Mouse (Mus musculus): ENCODE data around the gene Brd2. TPM values are rescaled to one million over a fixed set of nuclear protein-coding genes. Genes with fewer than 3 reads are reported as not detected.

Gene Brd2
- polyA plus RNA-seq (2014; fragmentation: Illumina TruSeq; extraction: RNeasy Lipid Tissue Mini Kit (QIAGEN cat#74804); ENCODE audit: insufficient read depth, low read depth, low replicate concordance): 94.4 TPM

DNA sequence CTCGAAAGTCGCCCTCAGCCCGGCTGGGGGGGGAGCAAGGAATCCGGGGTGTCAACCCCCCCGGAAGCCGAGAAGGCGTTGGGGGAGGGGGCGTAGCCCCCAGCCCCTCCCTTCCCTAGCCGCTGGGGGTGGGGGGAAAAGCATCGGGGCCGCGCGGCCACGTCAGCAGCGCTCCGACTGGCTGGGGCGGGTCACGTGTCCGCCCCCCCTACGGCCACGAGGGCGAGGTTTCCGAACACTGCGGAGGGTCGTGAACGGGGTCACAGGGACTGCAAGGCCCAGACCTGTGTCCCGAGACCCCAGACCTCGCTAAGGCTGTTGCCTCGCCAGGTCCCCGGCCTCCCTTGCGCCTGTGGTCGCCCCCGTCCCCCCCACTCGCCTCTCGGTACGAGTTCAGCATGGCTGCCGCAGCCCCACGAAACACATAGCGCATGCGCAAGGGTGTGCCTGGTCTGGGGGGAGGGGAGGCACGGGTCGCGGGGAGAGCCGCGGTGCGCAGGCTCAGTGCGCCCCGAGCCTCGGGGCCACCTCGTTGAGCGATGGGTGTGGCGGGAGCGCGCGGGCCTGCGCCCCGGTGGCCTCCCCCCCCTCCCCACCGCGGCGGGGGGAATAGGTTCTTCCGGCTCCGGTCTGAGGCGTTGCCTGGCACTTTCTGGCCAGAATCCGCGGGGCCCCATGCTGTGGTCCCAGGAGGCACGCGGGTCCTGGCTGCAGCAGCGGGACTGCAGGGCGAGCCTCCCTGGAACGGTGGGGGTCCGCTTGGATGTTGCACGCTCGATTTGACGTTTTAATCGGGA, at the start of gene Brd2:
Brd2 (minus strand) TSS at position 447 of the 797 bp plus-strand sequence.

DNA sequence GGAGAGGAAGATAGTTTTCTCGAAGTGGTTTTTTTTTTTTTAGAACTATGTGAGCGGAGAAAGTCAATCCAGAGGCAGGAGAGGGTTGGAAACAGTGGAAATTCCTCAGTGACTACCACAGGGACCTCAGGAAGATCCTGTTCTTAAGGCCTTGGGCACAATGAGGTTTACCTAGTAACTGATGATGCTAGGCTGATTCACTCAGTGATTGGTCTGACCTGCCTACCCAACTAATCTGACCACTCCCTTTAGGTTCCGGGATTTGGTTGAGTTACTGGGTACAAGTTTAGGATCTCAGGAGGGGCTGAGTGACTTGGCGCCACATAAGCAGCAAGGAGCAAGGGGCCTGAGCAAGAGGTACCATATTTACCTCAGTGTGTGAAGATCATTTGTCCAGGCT, 30.5 kb upstream of the Brd2 start, which contains the start of gene H2-DMb1:
H2-DMb1 (plus strand) TSS at position 150 of the 400 bp plus-strand sequence.

DNA sequence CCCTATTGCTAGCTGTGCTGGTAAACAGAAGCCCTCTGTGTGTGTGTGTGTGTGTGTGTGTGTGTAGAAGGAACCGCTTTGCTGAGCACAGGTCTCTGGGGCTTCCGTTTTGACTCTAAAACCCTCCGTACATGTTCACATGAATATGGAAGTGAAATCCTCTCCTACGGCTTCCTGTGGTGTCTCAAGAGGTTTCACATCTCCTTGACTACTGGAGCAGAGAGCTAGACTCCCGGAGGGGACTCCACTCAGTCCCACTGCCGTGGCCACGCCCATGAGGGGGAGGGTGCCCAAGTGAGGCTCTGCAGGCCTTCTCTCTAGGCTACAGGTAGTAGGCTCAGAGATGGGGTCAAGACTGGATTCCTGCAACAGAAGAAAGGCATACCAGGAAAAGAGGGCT, 20.6 kb upstream of the Brd2 start, which contains the start of gene H2-DMb2:
H2-DMb2 (plus strand) TSS at position 275 of the 400 bp plus-strand sequence.

DNA sequence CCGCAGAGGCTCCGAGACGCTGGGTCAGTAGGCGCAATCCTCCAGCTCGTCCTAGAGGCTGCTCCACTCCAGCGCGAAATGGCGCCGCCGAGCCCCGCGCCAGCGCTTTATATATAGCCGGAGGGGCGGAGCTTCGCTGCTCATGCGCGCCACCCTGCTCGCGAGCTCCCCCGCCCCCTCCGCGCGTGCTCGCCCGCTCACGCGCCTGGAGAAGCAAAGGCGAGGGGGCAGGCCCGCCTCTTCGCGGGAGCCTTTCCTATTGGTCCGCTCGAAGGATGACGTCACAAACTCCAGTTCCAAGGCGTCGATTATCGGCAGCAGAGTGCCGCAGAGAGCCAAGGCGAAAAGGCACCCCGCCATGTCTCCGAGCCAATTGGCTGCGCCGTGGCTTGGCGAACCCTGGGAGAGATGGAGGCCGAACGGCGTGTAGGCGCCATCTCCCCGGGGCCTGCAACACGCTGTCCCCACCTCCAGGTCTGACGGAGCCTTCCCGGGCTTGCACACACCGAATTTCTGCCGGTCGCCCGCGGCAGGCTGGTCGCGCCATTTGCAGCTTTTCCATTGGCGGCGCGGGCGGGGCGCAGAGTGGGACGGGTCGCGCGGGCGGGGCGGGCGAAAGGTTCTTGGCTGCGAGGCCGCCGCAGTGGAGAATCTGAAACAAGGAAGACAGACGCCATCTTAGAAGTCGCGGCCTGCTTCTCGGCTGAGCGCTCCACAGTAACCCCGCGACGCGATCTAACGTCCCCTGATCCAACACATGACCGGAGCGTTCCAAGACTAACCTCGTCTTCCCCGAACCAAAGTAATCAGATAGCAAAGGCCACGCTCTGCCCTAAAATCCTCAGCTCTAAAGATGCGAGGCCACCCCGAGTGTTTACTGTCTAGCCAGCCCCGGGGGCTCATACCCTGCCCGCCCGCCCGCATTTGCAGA, 2.9 kb downstream of the Brd2 start, which contains the start of gene H2-DMa:
H2-DMa (plus strand) TSS at position 293 of the 931 bp plus-strand sequence.

DNA sequence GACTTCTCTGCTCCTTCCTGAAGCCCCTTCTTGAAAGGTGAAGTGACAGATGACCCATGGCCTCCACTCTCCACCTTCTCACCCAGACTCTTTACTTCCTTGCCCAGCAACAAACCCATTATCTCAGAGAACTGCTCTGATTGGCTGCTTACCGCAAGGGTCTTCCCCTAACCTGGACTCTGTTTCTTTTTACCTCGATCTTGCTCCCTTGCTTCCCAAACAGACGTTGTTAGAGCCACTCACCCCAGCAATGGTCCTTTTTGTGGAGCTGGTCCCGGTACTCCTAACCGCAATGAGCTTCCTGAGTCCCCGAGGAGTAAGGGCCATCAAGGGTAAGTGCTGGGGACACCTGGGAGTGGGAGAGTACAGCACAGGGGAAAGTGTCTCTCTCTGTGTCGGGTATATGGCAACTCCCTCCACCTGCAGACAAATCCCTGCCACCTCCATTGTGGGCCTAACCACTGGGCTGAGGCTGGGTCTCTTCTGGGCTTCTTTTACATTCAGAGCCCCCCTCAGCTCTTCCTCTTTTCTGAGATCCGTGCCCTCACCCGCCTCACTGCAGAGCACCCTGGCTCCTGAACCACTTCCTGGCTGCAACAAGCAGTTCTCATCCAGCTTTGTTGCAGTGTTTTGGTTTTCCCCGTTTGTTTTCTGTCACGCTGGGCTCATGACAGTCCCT, 30.1 kb downstream of the Brd2 start, which contains the start of gene H2-Oa:
H2-Oa (plus strand) TSS at position 144 of the 679 bp plus-strand sequence.

Other genes starting within 250 kb of the Brd2 start
- not detected for gene Gm7029, start 248.8 kb downstream of the Brd2 start, polyA plus RNA-seq (2014; fragmentation: Illumina TruSeq; extraction: RNeasy Lipid Tissue Mini Kit (QIAGEN cat#74804); ENCODE audit: insufficient read depth, low read depth, low replicate concordance)
- gene Kifc1, start 232.0 kb downstream of the Brd2 start, polyA plus RNA-seq (2014; fragmentation: Illumina TruSeq; extraction: RNeasy Lipid Tissue Mini Kit (QIAGEN cat#74804); ENCODE audit: insufficient read depth, low read depth, low replicate concordance): 0.86 TPM
- 1.2 TPM for gene Platr17, start 217.5 kb downstream of the Brd2 start, polyA plus RNA-seq (2014; fragmentation: Illumina TruSeq; extraction: RNeasy Lipid Tissue Mini Kit (QIAGEN cat#74804); ENCODE audit: insufficient read depth, low read depth, low replicate concordance)
- 19.4 TPM for gene Daxx, start 213.2 kb downstream of the Brd2 start, polyA plus RNA-seq (2014; fragmentation: Illumina TruSeq; extraction: RNeasy Lipid Tissue Mini Kit (QIAGEN cat#74804); ENCODE audit: insufficient read depth, low read depth, low replicate concordance)
- gene Tapbp, start 206.7 kb downstream of the Brd2 start, polyA plus RNA-seq (2014; fragmentation: Illumina TruSeq; extraction: RNeasy Lipid Tissue Mini Kit (QIAGEN cat#74804); ENCODE audit: insufficient read depth, low read depth, low replicate concordance): 126 TPM
- gene Zbtb22, start 206.7 kb downstream of the Brd2 start, polyA plus RNA-seq (2014; fragmentation: Illumina TruSeq; extraction: RNeasy Lipid Tissue Mini Kit (QIAGEN cat#74804); ENCODE audit: insufficient read depth, low read depth, low replicate concordance): 18.1 TPM
- gene Rgl2, start 193.1 kb downstream of the Brd2 start, polyA plus RNA-seq (2014; fragmentation: Illumina TruSeq; extraction: RNeasy Lipid Tissue Mini Kit (QIAGEN cat#74804); ENCODE audit: insufficient read depth, low read depth, low replicate concordance): 38.7 TPM
- 90.6 TPM for gene Pfdn6, start 182.3 kb downstream of the Brd2 start, polyA plus RNA-seq (2014; fragmentation: Illumina TruSeq; extraction: RNeasy Lipid Tissue Mini Kit (QIAGEN cat#74804); ENCODE audit: insufficient read depth, low read depth, low replicate concordance)
- gene Wdr46, start 182.0 kb downstream of the Brd2 start, polyA plus RNA-seq (2014; fragmentation: Illumina TruSeq; extraction: RNeasy Lipid Tissue Mini Kit (QIAGEN cat#74804); ENCODE audit: insufficient read depth, low read depth, low replicate concordance): 8.3 TPM
- gene B3galt4, start 171.1 kb downstream of the Brd2 start, polyA plus RNA-seq (2014; fragmentation: Illumina TruSeq; extraction: RNeasy Lipid Tissue Mini Kit (QIAGEN cat#74804); ENCODE audit: insufficient read depth, low read depth, low replicate concordance): 5.8 TPM
- gene Vps52, start 166.8 kb downstream of the Brd2 start, polyA plus RNA-seq (2014; fragmentation: Illumina TruSeq; extraction: RNeasy Lipid Tissue Mini Kit (QIAGEN cat#74804); ENCODE audit: insufficient read depth, low read depth, low replicate concordance): 16.3 TPM
- gene Rps18, start 166.6 kb downstream of the Brd2 start, polyA plus RNA-seq (2014; fragmentation: Illumina TruSeq; extraction: RNeasy Lipid Tissue Mini Kit (QIAGEN cat#74804); ENCODE audit: insufficient read depth, low read depth, low replicate concordance): 2,519 TPM
- gene H2-K1, start 122.3 kb downstream of the Brd2 start, polyA plus RNA-seq (2014; fragmentation: Illumina TruSeq; extraction: RNeasy Lipid Tissue Mini Kit (QIAGEN cat#74804); ENCODE audit: insufficient read depth, low read depth, low replicate concordance): 1,531 TPM
- 21.8 TPM for gene Ring1, start 98.0 kb downstream of the Brd2 start, polyA plus RNA-seq (2014; fragmentation: Illumina TruSeq; extraction: RNeasy Lipid Tissue Mini Kit (QIAGEN cat#74804); ENCODE audit: insufficient read depth, low read depth, low replicate concordance)
- 90.2 TPM for gene H2-Ke6, start 94.6 kb downstream of the Brd2 start, polyA plus RNA-seq (2014; fragmentation: Illumina TruSeq; extraction: RNeasy Lipid Tissue Mini Kit (QIAGEN cat#74804); ENCODE audit: insufficient read depth, low read depth, low replicate concordance)
- gene Slc39a7, start 91.0 kb downstream of the Brd2 start, polyA plus RNA-seq (2014; fragmentation: Illumina TruSeq; extraction: RNeasy Lipid Tissue Mini Kit (QIAGEN cat#74804); ENCODE audit: insufficient read depth, low read depth, low replicate concordance): 95.6 TPM
- 33.6 TPM for gene Rxrb, start 90.8 kb downstream of the Brd2 start, polyA plus RNA-seq (2014; fragmentation: Illumina TruSeq; extraction: RNeasy Lipid Tissue Mini Kit (QIAGEN cat#74804); ENCODE audit: insufficient read depth, low read depth, low replicate concordance)
- 1.1 TPM for gene Col11a2, start 83.2 kb downstream of the Brd2 start, polyA plus RNA-seq (2014; fragmentation: Illumina TruSeq; extraction: RNeasy Lipid Tissue Mini Kit (QIAGEN cat#74804); ENCODE audit: insufficient read depth, low read depth, low replicate concordance)
- gene H2-Oa, start 30.3 kb downstream of the Brd2 start, polyA plus RNA-seq (2014; fragmentation: Illumina TruSeq; extraction: RNeasy Lipid Tissue Mini Kit (QIAGEN cat#74804); ENCODE audit: insufficient read depth, low read depth, low replicate concordance): 12.5 TPM
- gene H2-DMa, start 3.1 kb downstream of the Brd2 start, polyA plus RNA-seq (2014; fragmentation: Illumina TruSeq; extraction: RNeasy Lipid Tissue Mini Kit (QIAGEN cat#74804); ENCODE audit: insufficient read depth, low read depth, low replicate concordance): 75.7 TPM
- 35.5 TPM for gene H2-DMb2, start 20.7 kb upstream of the Brd2 start, polyA plus RNA-seq (2014; fragmentation: Illumina TruSeq; extraction: RNeasy Lipid Tissue Mini Kit (QIAGEN cat#74804); ENCODE audit: insufficient read depth, low read depth, low replicate concordance)
- gene H2-DMb1, start 30.4 kb upstream of the Brd2 start, polyA plus RNA-seq (2014; fragmentation: Illumina TruSeq; extraction: RNeasy Lipid Tissue Mini Kit (QIAGEN cat#74804); ENCODE audit: insufficient read depth, low read depth, low replicate concordance): 64.1 TPM
- 21.5 TPM for gene Tap1, start 64.9 kb upstream of the Brd2 start, polyA plus RNA-seq (2014; fragmentation: Illumina TruSeq; extraction: RNeasy Lipid Tissue Mini Kit (QIAGEN cat#74804); ENCODE audit: insufficient read depth, low read depth, low replicate concordance)
- 59.9 TPM for gene Psmb9, start 65.1 kb upstream of the Brd2 start, polyA plus RNA-seq (2014; fragmentation: Illumina TruSeq; extraction: RNeasy Lipid Tissue Mini Kit (QIAGEN cat#74804); ENCODE audit: insufficient read depth, low read depth, low replicate concordance)
- gene Psmb8, start 75.1 kb upstream of the Brd2 start, polyA plus RNA-seq (2014; fragmentation: Illumina TruSeq; extraction: RNeasy Lipid Tissue Mini Kit (QIAGEN cat#74804); ENCODE audit: insufficient read depth, low read depth, low replicate concordance): 140 TPM
- gene Tap2, start 80.9 kb upstream of the Brd2 start, polyA plus RNA-seq (2014; fragmentation: Illumina TruSeq; extraction: RNeasy Lipid Tissue Mini Kit (QIAGEN cat#74804); ENCODE audit: insufficient read depth, low read depth, low replicate concordance): 47.7 TPM
- gene H2-Ob, start 116.3 kb upstream of the Brd2 start, polyA plus RNA-seq (2014; fragmentation: Illumina TruSeq; extraction: RNeasy Lipid Tissue Mini Kit (QIAGEN cat#74804); ENCODE audit: insufficient read depth, low read depth, low replicate concordance): 28.6 TPM
- 553 TPM for gene H2-Ab1, start 135.1 kb upstream of the Brd2 start, polyA plus RNA-seq (2014; fragmentation: Illumina TruSeq; extraction: RNeasy Lipid Tissue Mini Kit (QIAGEN cat#74804); ENCODE audit: insufficient read depth, low read depth, low replicate concordance)
- gene H2-Aa, start 165.2 kb upstream of the Brd2 start, polyA plus RNA-seq (2014; fragmentation: Illumina TruSeq; extraction: RNeasy Lipid Tissue Mini Kit (QIAGEN cat#74804); ENCODE audit: insufficient read depth, low read depth, low replicate concordance): 647 TPM
- 475 TPM for gene H2-Eb1, start 183.2 kb upstream of the Brd2 start, polyA plus RNA-seq (2014; fragmentation: Illumina TruSeq; extraction: RNeasy Lipid Tissue Mini Kit (QIAGEN cat#74804); ENCODE audit: insufficient read depth, low read depth, low replicate concordance)
- 1.6 TPM for gene H2-Eb2, start 203.0 kb upstream of the Brd2 start, polyA plus RNA-seq (2014; fragmentation: Illumina TruSeq; extraction: RNeasy Lipid Tissue Mini Kit (QIAGEN cat#74804); ENCODE audit: insufficient read depth, low read depth, low replicate concordance)
- gene Btnl2, start 232.2 kb upstream of the Brd2 start, polyA plus RNA-seq (2014; fragmentation: Illumina TruSeq; extraction: RNeasy Lipid Tissue Mini Kit (QIAGEN cat#74804); ENCODE audit: insufficient read depth, low read depth, low replicate concordance): 0.20 TPM

All from lung, adult 10 weeks (tissue).